Mouse (Mus musculus) cerebellum, adult 11-12 months (tissue): Measurements from ENCODE around the gene Cdr2l.
"Not testable (repeated sequence)": the region's sequence is repeated elsewhere in the genome, so short reads cannot be mapped to it uniquely, and the experiment has no call there.

ENCODE experiments used
- DNase-seq: peaks from one replicate; pipeline ENCODE4 v3.0.0; 2022

Gene Cdr2l

GRCm38 (mm10) chr11:115372015-115372414 is 9.7 kb upstream of the Cdr2l start:
- DNase-seq, result no peak

- no peak for DNase-seq
Measured at GRCm38 (mm10) chr11:115372737-115373136, 9.0 kb upstream of the Cdr2l start.

DNA sequence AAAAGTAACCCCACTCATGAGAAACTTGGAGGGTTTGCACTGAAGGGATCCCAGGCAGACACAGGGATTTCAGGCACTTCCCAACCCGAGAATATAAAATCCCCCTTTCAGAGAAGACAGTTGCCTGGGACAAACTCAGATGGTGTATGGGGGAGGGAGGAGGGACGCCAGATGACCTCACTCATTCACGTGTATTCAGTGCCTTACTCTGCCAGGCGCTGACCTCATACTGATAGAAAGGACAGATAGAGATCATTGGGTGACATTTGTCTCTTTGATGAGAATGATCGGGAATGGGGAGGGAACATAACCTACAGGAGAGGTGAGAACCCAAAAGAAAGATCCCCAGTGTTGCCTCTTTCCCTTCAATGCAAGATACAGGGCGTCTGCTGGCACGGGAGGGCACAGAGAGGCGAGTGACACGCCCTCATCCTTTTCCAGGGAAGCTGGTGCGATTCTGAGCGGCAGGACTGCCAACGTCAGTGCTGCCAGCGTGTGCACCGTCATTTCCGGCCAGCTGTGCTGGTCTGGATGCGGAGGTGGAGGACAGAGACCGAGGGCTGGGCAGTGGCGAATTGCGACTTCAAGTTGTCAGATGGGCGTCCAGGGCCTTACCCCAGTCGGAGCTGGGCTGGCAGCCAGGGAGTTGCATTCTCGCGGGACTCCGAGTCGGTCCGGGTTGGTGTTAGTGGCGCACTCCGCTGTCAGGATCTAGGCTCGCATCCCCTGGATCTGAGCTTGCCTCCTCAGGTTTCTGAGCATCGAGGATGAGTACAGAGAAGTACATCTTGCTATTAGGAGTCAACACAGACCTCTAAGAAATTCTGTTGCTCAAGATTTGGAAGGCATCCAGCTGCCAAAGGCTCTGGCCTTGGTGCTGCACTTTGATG is 7.7 kb upstream of the Cdr2l start:
- peak; percentile 81 for DNase-seq

DNA sequence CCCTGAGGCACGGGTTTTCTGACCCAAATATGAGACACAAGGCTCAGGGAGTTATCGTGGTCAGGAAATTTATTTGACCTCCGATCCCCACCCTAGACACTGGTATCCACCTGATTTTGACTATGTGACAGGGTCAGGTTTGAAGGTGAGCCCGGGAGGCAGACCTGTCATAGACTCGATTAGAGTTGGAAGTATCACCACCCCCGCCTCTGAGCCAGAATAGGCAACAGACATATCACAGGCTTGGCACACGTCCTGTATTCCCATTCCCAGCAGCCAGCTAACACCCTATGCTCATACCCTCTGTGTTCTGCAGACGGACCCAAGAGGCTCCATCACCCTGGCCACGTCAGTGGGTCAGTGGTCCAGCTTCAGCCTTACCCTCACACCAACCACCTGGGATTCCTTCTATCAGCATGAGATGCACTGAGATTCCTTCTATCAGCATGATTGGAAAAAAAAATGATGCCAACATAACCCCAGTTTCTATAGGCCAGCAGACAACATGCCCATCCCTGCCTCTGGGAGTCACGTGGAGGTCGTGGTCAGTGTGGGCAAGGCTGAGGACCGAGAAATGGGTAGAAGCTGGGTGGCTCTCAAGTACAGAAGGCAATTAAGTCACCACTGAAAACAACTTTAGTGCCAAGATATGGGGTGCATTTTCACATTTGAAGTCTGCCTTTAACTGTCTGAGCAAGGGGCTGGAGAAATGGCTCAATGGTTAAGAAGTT is 6.9 kb upstream of the Cdr2l start:
- DNase-seq, result no peak

DNA sequence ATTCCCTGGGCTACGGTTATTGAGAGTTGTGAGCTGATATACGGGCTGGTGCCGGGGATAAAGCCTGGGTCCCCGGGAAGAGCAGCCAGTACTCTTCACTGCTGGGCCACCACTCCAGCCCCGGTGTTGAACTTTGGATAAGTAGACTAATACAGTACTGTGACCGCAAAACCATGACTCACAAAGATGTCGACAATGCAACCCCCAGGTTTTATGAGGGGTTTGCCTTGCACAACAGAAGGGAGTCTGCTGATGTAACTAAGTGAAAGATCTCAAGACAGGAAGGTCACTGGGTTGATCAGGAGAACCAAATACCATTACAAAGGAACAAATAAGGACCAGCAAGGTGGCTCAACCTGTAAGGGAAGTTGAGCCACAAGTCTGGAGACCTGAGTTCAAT is 5.0 kb upstream of the Cdr2l start:
- DNase-seq, result no peak

DNA sequence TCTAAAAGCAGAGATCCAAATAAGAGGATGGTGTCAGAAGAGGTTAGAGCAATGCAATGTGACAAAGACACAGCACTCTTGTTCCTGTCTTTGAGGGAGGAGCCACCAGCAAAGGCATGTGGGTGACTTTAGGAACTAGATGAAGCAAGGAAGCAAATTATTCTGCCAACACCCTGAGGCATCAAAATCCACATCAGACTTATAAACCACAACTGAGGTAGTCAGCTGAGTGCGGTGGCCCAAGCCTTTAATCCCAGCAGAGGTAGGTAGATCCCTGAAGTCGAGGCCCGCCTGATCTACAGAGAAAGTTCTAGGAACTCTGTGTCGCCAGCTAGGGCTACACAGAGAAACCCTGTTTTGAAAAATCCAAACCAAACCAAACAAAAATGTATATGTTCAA is 4.5 kb upstream of the Cdr2l start:
- no peak for DNase-seq

DNA sequence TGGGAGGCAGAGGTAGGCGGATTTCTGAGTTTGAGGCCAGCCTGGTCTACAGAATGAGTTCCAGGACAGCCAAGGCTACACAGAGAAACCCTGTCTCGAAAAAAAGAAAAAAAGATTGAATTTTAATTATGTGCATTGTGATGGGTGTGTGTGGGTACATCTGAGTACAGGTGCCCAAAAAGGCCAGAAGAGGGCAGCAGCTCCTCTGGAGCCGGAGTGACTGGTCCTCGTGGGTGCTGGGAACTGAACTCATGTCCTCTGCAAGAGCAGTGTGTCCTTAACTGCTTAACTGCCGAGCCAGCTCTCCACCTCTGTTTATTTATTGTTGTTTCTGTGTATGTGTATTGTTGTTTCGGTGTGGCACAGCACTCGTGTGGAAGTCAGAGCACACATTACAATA is 3.9 kb upstream of the Cdr2l start:
- peak; percentile 20 for DNase-seq

DNA sequence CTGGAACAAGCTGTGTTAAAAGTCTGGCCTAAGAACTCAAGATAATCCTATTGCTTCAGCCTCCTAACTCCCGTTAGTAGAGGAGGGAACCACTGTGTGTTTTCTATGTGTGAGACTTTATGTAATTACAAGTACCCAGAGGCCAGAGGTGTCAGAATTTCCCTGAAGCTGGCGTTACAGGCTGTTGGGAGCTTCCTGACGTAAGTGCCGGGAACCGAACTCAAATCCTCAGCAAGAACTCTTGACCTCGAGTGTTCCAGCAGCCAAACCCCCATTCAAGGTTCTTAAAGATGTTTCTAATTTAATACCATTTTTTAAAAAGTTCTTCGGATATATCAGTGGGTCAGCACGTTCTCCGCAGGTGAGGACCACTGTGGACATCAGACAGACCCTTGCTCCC is 440 bp upstream of the Cdr2l start:
- no peak for DNase-seq

DNA sequence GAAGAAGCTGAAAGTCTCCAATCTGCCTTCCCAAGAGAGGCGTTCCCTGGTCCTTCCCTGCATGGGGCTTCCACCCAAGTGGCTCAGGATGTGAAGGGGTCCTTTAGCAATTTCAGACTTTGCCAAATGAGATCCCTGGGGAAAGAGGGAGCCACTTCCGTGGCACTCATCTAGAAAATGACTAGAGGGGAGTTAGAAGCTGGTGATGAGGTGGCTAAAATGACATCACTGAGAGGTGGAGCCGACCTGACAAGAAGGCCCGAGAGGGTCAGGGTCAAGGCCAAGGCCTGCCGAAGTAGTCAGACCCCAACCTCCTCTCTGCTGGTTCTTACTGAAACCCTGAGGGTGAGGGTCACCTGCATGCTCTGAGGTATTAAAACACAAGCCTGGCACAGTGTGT is 1.2 kb downstream of the Cdr2l start:
- peak; percentile 64 for DNase-seq

- DNase-seq, result peak; percentile 66
Measured at GRCm38 (mm10) chr11:115383701-115384474, 2.2 kb downstream of the Cdr2l start.

DNA sequence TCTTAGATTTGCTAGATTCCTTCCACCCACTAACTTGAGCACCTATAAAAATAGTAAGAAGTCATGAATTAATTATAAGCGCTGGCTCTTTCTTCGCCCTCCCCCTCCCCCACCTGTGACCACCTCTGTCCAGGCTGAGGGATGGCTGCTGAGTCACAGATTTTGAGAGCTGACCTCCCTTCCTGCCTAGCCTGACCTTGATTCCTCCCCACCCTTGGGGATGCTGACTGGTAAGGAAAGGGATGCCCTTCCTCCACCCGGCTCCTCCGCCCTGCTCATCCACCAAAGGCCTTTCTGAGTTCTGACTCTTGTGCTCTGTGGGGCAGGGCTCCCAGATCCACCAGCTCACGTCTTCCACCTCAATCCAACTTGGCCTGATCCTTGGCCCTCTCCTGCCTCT is 2.9 kb downstream of the Cdr2l start:
- DNase-seq, result no peak

GRCm38 (mm10) chr11:115386859-115387258 is 5.1 kb downstream of the Cdr2l start:
- DNase-seq, result not testable (repeated sequence)

GRCm38 (mm10) chr11:115391358-115391757 is 9.6 kb downstream of the Cdr2l start:
- DNase-seq, result no peak

DNA sequence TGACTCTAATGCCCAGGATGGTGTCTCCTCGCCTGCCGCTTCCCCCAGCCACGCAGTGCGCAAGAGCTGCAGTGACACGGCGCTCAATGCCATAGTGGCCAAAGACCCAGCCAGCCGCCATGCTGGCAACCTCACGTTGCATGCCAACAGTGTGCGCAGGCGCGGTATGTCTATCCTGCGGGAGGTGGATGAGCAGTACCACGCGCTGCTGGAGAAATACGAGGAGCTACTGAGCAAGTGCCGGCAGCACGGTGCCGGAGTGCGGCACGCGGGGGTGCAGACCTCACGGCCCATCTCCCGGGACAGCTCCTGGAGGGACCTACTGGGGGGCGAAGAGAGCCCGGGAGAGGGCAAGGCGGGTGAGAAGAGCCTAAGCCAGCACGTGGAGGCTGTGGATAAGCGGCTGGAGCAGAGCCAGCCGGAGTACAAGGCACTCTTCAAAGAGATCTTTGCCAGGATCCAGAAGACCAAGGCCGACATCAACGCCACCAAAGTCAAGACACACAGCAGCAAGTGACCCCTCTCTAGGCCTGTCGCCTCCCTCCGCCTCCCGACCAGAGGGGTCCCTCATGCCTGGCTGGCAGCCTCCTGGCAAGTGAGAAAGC is 12.1 kb downstream of the Cdr2l start:
- DNase-seq, result peak; percentile 89

DNA sequence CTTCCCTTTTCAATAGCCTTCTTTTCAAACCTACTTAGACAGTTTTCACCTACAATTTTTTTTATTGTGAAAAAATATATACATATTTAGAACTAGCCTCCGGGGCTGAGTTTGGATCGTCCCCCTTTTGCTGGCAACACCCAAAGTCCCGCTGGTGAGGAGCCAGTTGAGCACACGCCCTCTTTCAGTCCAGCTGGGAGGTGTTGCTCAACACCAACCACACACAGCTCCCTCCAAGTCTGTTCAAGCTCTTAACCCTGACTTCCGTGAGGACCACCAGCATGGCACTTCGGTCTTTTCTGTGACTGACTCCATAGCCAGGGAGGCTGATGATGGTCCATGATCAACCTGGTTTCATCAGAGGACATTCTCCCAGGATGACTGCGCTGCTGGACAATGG is 16.4 kb downstream of the Cdr2l start:
- no peak for DNase-seq

DNA sequence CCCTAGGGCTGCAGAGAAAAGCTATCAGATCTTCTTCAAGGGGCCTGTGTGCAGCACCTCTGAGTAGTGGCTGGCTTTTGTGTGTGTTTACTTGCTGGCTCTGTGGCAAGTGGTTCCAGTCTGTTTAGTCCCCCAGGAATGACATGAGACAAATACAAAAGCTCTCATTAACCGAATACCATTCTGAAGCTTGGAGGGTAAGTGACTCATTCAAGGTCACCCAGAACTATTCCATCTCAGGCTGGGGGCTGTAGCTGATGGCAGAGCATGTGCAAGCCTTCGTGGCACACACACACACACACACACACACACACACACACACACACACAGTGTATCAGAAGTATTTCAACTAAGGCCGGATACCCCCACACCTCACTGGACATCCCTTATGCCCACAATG is 18.4 kb downstream of the Cdr2l start:
- no peak for DNase-seq

GRCm38 (mm10) chr11:115400630-115401391 is 19.1 kb downstream of the Cdr2l start:
- DNase-seq, result peak; percentile 86

DNA sequence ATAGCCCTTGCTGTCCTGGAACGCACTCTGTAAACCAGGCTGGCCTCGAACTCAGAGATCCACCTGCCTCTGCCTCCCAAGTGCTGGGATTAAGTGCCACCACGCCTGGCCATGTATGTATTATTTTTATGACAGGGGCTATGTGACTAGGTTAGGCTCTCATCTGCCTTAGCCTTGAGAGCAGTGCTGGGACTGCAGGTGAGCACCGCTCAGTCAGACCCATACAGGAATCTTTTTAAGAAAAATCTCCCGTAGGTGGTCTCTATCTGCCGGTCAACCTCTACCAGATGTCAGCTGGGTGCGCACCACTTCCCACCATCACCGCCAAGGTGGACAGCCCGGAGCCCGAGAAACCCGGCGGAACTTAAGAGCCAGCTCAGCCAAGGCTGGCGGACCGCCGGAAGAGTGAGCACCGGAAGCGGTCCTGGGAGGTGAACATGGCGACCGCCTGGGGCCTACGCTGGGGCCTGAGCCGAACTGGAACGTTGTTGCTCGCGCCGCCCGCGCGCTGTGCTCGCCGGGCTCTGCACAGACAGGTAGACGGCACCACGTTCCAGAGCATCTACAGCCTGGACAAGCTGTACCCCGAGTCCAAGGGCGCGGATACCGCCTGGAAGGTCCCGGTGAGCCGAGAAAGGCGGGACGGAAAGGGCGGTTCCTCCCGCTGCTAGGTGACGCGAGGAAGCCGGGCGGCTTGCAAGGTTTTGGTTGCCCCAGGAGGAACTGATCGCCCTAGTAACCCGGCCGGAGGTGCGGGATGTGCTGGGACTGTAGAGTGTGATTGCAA is 21.8 kb downstream of the Cdr2l start, which contains the start of gene Mrpl58:
Gene Mrpl58, plus strand, starts transcription at position 415 of the 787 bp plus-strand sequence.
- DNase-seq, result peak; percentile 87

DNA sequence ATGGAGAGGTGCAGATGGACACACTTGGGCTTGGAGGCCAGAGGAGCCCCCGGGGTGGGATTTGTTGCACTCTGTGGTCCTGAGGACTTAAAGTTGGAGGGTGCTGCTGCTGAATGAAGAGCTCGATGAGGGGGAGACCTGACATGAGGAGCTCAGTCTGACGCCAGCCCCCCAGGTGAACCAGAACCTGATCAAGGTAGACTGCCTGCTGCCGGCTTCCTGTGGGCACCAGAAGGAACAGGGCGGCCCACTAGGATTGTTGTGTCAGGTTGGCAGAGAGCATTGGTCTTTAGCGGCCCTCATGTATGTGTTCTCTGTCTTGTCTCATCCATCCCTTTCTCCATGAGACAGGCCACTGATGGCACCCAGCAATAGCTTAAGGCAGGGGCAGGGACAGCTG is 24.0 kb downstream of the Cdr2l start:
- DNase-seq, result no peak

DNA sequence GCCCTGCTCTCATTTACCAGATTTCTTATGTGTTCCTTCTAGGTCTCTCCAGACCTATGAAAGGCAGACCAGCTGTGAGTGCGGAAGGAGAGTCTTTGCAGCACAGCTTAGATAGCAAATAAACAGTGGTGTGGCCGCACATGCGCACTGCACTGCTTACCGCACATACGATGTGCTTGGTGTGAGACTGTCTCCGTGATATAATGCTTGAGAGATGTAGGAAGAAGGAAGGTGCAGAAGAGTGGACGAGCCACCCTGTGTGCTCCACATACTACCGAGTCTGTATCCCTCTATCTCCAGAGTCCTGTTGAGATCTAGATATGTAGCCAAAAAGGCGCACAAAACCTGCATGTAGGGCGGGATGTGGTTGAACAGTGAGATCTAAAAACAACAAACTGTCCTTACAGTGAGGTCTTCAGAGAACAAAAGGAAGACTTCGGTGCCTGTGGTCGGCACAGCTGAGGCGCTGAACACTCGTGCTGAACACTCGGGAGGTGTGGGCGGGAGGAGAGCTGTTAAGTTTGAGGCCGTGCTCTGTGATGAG is 25.2 kb downstream of the Cdr2l start:
- DNase-seq, result no peak
